Mouse (Mus musculus): ENCODE results near the gene Rsph1.

Gene Rsph1

DNA sequence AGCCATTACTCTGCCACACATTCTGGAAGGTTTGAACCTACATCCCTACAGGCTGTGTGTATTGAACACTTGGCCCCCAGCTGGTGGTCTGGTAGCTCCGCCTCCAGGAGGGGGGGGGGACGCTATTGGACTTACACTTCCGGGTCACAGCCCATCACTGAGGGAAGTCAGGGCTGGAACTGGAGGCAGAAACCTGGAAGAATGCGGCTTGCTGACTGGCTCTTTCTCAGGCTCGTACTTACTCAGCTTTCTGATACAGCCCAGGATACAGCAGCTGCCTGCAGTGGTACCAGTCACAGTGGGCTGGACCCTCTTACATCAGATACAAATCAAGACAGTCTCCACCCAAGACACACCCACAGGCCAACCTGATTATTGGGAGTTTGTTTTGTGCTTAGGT is 30.0 kb downstream of the Rsph1 start:
- no peak for DNase-seq

DNA sequence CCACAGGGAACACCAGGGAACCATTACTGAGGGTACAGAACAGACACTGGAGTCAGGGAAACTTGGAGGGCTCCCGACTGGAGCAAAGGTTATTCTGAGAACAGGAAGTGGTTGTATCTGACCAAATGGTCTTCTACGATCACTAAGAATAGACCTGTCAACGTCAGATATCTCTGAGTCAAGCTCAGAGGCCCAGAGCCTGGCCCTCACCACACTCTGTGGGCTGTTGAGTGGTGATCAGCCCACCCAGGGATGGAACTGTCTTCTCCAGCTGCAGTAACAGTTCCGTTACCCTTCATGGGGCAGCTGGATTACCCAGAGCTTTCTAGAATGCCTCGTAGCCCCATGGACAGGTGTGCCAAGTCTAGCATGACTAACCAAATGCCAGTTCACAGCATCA is 31.9 kb downstream of the Rsph1 start:
- DNase-seq = no peak

DNA sequence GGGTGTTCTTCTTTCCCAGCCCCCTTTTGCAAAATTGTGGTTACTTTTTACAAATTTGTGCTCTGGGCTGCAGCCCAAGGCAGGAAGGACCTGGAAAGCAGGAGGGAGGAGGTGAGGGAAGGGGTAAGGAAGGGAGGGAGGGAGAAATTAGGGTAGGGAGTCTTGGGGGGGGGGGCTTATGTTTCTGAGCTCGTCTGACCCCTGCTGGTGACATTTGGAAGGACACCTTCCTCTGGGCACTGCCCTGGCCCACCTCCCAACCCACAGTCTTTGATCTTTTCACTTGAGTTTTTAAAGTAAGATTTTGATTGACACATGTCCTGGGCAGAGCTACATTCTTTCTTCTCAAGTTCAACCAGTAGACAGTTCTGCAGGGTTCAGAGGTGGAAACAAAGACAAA is 34.4 kb downstream of the Rsph1 start:
- peak; percentile 51 to 57 for DNase-seq

DNA sequence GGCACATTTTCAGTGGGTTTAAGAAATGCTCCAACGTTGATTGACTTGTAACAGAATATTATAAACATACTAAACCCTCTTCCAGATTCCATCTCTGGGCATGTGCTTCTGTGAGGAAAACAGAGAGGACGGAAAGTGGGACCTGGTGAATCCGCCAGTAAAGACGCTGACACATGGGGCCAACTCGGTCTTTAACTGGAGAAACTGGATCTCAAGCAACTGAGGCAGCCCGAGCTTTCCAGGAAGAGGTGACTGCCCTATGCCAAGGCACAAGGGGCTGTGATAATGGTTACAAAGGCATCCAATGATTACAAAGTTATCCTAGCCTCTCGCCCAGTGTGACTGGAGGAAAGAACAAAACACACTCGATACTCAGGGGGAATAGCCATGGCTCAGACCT is 36.0 kb downstream of the Rsph1 start:
- no peak for DNase-seq

DNA sequence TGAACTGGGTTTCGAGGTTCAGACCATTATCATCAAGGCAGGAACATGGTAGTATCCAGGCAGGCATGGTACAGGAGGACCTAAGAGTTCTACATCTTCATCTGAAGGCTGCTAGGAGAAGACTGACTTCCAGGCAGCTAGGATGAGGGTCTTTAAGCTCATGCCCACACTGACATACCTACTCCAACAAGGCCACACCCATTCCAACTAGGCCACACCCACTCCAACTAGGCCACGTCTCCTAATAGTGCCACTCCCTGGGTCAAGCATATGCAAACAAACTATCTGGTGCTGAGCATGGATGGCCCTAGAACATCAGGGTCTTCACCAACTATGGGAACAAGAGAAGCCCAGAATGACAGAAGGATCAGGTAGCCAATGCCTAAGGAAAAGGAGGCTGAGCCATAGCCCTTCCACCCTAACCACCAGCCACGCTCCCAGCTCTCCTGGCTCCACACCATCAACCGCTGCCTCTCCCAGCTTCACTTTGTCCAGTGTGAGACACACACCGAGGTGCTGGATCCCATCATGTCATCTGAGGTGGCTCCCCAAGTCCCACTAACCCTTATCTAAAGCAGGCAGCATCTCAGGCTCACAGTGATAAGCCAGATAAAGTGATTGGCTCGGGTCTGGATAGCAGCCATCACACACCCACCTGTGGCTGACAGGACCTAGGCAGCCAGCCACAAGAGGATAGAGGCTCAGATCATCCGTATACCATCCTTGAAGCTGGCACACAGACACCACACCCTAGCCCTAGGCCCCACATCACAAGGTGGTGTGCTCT is 38.8 kb downstream of the Rsph1 start:
- no peak for DNase-seq

DNA sequence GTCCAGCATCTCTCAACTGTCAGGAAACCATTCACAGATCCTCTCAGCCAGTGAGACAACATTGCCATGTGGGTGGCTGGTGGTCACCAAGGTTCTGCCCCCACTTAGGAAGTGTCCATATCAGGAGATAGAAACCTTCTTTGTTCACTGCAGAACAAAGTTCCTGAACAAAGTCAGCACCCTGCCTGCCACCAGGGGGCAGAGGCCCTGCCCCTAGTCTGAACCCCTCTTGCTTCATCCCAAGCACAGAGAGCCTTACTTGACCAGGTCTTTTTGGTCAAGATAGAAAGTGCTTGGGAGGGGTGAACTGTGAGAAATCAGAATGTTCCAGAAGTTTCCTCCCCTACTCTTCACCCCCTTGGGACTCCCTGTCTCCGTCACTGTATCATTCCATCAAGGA is 41.3 kb downstream of the Rsph1 start:
- DNase-seq = no peak

DNA sequence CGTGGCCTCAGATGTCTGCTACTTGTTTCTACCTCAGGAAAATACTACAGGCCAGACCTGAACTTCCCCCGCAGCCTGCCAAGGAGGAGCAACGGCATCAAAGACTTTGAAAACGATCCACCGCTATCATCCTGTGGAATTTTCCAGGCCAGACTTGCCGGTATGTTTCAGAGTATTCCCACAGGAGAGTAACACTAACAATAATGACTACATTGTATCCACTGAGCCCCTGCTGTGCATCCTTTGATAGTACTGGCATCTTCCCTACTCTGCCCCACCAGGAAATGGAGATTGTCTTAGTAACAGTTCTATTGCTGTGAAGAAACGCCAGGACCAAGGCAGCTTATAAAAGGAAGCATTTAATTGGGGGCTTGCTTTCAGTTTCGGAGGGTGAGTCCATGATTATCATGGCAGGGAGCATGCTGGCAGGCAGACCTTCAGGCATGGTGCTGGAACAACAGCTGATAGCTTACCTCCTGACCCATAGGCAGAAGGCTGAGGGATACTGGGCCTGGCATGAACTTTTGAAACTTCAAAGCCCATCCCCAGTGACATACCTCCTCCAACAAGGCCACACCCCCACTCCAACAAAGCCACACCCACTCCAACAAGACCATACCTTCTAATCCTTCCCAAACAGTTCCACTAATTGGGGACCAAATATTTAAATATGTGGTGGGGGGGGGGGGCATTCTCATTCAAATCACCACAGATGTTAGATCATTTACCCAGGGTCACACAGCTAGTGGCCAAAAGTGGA is 44.8 kb downstream of the Rsph1 start:
- DNase-seq = no peak

DNA sequence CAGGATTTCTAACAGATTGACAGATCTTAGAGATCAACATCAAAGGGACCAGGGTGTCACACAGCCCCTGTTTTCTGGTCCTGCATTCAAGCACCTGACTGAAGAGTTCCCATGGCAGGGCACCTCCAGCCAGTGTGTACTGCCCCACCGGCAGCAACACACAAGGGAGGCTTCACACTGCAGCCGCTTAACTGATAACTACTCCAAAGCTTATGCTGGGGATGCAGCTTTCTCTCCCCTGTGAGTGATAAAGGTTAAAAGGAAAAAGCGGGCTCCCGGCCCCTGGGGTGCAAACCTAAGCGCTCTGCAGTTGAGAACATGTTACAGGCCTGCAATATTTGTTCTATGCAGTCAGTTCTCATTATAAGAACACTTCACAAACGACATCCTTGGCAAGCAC is 45.4 kb downstream of the Rsph1 start:
- DNase-seq = no peak

DNA sequence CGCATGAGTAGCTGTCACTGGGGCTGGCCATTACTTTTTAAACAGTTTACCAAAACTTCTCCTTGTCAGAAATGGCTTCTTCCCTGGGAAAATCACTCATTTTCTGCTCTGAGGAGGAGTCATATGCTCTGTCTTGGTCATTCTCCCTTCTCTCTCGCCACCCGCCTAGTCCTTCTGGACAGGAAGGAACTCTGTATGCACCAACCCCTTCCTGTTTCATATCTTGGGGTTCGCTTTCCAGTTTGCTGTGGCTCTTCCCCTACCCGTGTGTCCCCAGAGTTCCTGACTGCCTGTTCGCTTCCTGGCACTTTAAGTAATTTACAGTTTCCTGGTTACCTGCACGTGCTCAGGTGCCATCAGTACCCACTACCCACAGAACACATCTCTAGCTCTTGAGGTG is 50.3 kb downstream of the Rsph1 start:
- no peak for DNase-seq

DNA sequence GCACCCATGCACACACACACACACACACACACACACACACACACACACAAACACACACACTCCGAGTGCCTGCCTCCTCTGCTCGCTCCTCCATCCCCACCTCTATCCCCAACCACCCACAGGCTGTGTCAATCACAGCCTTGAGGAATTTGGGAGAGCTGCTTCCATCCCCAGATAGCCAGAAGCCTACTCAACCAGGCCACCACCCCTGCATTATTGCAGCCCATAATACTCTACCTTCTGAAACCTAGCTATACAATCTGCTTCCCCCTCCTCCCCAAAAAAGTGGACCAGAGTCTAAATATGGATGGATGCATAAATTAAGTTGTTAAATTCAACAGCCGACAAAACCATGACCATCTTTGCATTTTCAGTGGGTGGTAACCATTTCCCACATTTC is 50.8 kb downstream of the Rsph1 start:
- no peak for DNase-seq

DNA sequence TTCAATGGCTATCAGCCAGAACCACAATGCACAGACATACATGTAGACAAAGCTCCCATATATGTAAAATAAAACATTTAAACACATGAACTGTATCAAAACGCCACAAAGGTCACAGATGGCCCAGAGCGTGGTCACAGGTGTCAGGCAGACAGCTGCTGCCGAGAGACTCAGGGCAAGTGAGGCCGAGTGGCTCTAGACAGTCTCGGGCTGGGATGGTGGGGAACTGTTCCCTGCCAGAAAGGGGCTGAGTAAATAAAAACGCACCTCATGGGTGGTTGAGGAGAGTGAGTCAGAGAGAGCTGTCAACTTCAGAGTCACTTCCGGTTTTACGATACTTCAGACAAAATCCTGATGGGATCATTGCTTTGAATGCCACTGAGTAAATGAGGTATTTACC is 52.6 kb downstream of the Rsph1 start:
- no peak for DNase-seq

DNA sequence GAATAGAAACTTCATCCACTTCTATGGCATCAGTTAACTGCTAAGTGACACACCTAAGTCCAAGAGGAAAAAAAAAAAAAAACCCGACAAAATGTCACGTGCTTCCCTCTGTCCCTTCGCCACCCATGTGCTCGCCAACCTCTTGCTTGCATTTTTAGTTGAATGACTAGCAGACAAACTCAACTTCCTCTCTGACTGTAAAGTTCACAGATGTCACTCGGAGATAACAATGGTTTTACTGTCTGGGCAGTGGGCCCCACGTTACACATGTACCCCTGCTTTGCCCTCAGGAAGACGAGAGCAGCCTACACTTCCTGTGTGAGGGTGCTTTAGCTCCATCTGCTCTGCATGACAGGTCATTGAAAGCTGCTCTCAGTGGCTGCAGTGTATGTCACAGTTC is 53.3 kb downstream of the Rsph1 start:
- peak in 1 of 2 experiments; percentile 15 for DNase-seq

DNA sequence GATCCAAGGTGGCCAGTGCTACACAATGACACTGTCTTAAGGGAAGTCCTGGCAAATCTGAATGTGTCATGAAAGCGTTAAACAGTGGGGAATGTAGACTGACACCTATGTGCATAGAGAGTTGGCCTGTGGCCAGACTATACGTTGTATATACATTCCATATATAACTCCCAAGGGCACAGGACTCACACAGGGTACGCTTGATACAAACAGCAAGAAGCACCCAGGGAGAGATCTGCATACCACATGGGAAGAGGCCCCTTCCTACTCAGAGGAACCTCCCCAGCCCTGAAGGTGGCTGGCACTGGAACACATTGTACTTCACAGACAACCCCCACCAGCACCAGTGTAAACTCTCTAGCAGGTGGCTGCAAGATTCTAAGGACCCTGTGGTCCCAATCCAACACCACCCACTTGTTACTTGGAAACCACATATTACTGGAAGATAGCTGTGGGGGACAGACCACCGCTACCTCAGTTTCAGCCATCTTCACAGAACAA is 54.3 kb downstream of the Rsph1 start:
- no peak for DNase-seq

DNA sequence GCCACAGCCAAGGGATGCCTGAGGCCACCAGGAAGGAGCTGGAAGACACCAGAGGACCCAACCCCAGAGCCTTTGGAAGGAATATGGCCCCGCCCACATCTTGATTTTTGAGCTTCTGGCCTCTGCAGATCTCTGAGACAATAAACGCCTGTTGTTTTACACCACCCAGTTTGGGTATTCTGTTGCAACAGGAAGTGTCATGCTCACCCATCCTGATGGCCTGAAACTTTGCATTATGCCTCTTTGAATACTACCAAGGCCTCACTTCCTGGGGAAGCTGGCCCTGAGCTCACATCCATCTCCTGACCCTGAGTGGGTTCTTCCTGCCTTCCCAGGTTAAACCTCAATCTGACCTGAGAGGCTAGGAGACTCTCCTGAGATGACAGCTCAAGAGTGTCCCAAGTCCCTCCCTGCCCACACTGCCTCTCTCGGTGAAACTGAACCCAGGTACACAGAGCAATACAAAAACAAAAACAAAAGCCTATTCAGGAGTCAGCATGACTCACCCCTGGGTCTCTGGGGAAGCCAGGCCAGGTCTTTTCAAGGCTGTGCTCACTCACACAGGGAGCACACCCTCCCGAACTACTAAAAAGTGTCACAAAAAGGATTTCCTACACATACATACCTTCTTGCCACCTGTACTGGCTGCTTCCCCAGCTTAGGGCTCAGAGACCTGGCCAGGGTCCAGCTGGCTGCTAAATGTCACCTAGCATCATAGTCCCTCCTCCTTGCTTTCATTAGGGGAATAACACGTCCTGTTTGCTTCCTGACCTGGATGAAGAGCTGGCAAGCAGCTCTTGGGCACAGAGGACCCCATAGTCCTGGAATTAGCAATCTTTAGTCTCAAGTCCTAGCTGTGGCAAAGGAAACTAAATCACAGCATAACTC is 60.9 kb downstream of the Rsph1 start:
- DNase-seq = peak; percentile 39 to 55

DNA sequence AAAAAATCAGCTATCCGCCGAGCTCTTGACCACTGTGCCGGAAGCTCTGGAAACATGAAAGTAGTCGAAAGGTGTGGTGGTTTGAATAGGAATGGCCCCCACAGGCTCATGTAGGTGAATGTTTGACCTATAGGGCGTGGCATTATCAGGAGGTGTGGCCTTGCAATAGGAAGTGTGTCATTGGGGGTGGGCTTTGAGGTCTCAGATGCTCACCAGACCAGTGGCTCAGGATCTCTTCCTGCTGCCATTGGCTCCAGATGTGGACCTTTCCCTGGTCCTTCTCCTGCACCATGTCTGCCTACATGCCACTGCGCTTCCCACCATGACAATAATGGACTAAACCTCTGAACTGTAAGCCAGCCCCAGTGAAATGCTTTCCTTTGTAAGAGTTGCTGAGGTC is 65.3 kb downstream of the Rsph1 start:
- no peak for DNase-seq

DNA sequence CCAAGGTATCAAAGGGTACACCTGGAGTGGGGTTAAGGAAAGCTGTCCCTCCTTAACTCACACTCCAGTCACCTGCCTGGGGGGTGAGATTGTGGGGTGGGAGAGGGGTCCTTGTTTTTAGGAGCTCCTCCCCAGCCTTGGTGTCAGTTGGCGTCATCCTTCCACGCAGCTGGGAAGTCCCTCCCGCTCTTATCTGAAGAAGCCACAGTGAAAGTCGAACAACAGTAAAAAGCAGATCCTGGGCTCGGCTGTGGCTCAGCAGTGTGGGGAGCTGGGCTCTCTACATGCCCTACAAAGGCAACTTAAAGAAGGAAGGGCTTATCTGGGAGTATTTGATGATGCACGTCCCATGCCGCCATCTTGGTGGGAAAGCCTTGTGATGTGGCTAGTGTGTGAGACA is 66.9 kb downstream of the Rsph1 start:
- no peak for DNase-seq

DNA sequence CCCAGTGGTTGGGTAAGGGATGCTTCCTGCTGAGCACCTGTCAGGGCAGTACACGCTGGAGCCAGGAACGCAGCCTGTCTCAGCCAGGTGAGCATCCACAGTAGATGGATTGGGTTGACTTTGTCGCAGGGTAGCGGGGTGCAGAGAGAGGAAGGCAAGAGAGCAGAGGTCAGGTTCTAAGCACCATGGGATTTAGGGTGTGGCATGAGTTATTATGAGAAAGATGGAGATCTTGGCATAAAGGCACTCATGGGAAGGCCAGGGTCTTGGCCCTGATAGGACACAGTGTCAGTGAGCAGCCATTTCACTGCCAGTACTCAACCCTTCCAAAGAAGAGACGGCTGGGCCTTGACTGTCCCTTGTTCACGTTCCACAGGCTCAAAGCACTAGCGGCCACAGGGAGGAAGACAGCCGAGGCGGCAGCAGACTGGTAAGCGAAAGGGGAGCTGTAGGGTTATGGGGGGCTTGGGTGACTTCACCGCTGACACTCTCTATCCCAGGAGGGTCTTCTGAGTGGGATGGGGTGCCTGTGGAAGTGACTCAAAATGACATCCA is 67.7 kb downstream of the Rsph1 start:
- no peak for DNase-seq

DNA sequence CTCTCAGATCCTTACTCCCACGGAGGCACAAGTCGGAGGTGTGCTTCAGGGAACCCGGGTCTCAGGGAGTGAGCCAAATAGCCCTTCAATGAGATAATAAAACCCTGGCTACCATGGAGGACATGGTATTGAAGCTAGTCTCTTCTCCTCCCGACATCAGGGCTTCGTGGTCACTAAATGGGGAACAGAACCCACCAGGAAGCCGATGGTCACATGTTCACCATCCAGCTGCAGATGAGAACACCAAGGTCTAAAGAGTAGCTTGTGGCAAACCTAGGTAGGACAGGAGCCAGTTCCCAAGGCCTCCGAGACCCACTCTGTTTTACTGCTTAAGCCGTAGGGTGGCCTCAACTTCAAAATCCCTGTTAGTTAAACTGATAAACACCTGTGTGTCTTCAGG is 68.5 kb downstream of the Rsph1 start:
- DNase-seq = no peak

DNA sequence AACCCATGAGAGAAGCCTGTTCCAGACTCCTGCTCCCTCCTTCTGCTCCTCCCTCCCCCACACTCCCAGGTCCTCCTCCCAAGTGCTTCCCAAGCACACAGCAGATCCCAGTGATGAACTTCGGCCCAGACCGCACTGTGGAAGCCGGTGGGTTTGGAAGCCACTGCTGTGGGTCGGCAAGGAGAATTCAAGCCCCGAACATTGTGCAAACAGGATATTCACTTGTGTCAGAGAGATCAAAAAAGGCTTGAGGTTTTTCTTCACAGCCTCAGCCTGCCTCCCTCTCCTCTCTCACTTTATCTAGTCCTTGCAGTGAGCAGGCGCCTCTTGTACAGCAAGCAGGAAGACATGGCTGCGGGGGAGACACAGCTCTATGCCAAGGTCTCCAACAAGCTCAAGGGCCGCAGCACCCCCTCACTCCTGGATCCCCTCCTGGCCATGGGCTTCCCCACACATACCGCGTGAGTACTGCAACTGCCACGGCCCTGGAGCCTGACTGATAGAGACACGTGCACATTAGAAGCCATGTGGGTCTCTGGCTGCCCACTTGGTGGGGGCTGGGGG is 69.3 kb downstream of the Rsph1 start, which contains the start of gene Ubash3a:
Gene Ubash3a (plus strand): TSS at position 103 of the 564 bp plus-strand sequence.
- DNase-seq = peak in 1 of 2 experiments; percentile 32

Data from kidney, postnatal 4 days (tissue).